Mouse (Mus musculus) heart, embryonic 16.5 days (tissue): Measurements from ENCODE around the gene Cep112. TPM values are rescaled to one million over a fixed set of nuclear protein-coding genes. Genes with fewer than 3 reads are reported as not detected.

Experiments
- ATAC-seq: fragments of 200-750 bp; cut with Nextera tagmentation; replicated peaks from 2 replicates; pipeline ENCODE4 v1.8.0; 2017; ENCODE audit warnings: moderate number of reproducible peaks; ENCODE audit not compliant: insufficient read depth, low FRiP score; ENCODE audit errors: extremely low read depth
- H3K27ac ChIP-seq: fragments of 300-500 bp; sonication (generic); 2 replicates; pipeline ENCODE4 v1.5.1; 2014; ENCODE audit warnings: mild to moderate bottlenecking, low read length, control low read depth, moderate library complexity
- H3K27me3 ChIP-seq: fragments of 300-500 bp; sonication (generic); 2 replicates; pipeline ENCODE4 v1.6.1; 2014; ENCODE audit warnings: low read length, mixed read lengths; ENCODE audit not compliant: control insufficient read depth, insufficient read depth
- H3K36me3 ChIP-seq: fragments of 300-500 bp; sonication (generic); 2 replicates; pipeline ENCODE4 v1.6.1; 2014; ENCODE audit not compliant: control insufficient read depth, insufficient read depth
- H3K4me1 ChIP-seq: fragments of 300-500 bp; sonication (generic); 2 replicates; pipeline ENCODE4 v1.6.1; 2014; ENCODE audit warnings: low read length, mixed read lengths; ENCODE audit not compliant: control insufficient read depth, insufficient read depth
- H3K4me2 ChIP-seq: fragments of 300-500 bp; sonication (generic); 2 replicates; pipeline ENCODE4 v1.6.1; 2014; ENCODE audit warnings: low read depth, mild to moderate bottlenecking, control low read depth, low read length
- H3K4me3 ChIP-seq: fragments of 300-500 bp; sonication (generic); 2 replicates; pipeline ENCODE4 v1.5.1; 2014; ENCODE audit warnings: mild to moderate bottlenecking, control low read depth, low read length
- H3K9ac ChIP-seq: fragments of 300-500 bp; sonication (generic); 2 replicates; pipeline ENCODE4 v1.6.1; 2014; ENCODE audit warnings: low read length, control low read depth
- H3K9me3 ChIP-seq: fragments of 300-500 bp; sonication (generic); replicated peaks from 2 replicates; pipeline ENCODE4 v1.6.1; 2016; ENCODE audit warnings: low read length; ENCODE audit not compliant: control insufficient read depth
- WGBS: fragments of 180-500 bp; shearing (Covaris S2); extraction: QIAGEN DNeasy Blood & Tissue Kit; methylation state at CpG from one replicate; pipeline ENCODE4 v1.1.7; 2014; 5-methylcytosine and 5-hydroxymethylcytosine counted together
- polyA plus RNA-seq: library from polyadenylated mRNA; unstranded; fragments of >200 nt; fragmentation: Nextera tagmentation; extraction: Ambion mirVana; gene quantifications from 2 replicates; pipeline ENCODE4 v1.2.1, GENCODE M21; 2015

The Cep112 gene
- polyA plus RNA-seq, 1 experiment from 2014 or later: 6.3 TPM

DNA sequence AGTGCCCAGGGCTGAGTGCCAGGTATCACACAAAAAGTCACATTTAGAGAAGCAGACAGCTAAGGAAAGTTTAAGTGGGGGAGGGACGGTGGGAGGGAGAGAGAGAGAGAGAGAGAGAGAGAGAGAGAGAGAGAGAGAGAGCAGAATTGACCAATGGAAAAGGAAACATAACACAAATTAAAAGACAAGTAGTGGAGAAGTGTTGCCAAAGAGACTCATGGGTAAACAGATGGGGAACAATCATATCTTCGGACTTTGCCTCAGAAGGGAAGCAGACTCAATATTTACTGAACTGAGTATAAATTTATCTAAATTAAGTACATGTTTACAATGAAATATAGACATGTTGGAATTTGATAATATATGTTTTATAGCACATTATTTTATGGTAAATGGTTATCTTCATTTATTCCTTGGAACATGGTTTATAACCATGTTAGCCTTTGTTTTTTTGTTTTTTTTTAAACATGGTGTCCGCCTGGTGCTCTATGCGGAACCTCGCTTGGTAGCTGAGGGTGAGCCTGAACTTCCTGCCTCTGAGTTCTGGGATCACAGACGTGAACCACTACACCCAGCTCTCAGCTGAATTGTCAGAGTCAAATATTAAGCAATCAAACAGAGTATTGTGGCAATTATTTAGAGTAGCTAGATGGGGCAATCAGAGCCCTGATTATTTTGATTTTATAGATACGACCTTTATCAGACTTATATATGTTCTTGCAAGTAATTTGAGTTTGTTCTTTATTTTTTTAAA, 28.7 kb upstream of the Cep112 start:
- no peaks in the 10 kb centered on the region for H3K9me3 ChIP-seq
- no peaks in the 10 kb centered on the region for H3K27me3 ChIP-seq
- ATAC-seq: no peak
- 76% methylated on average over 7 of the region's 7 CpGs for WGBS
- H3K9ac ChIP-seq: no peak overlapping the region
- no peaks in the 10 kb centered on the region for H3K36me3 ChIP-seq
- no peaks in the 10 kb centered on the region for H3K4me1 ChIP-seq
- H3K4me3 ChIP-seq: no peak overlapping the region
- H3K4me2 ChIP-seq: no peak overlapping the region
- no peak overlapping the region for H3K27ac ChIP-seq

DNA sequence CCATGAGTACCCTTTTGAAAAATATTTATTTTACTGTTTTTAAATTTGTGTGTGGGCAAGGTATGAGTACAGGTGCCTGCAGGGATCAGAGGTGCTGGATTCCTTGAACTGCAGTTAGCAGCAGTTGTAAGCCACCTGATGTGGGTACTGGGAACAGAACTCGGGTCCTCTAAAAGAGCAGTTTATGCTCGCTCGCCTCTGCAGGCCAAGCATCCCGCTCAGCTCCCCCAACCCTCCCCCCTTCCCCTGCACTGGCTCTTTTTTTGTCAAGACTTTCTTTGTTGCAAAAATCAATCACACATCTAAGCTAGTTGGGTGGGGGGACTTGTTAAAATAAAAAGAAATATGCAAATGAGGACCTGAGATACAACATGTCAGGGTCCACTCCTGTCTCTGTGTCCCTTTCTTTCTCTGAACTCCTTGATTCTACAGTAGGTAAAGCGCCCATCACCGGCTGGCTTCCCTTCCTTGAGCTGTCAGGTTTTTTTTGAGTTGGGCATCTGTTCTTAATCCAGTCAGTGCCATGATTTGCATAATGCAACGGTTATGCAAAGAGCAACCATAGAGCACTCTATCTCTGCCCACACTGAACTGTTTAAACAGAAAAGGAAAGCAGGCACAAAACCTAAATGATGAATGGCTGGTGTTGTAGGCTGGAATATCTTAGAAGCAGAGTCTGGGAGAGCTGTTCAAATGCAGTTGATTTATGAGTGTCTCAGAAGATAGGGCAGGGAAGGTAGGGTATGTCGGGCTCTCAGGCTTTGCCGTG, 14.9 kb upstream of the Cep112 start:
- Histone ChIP-seq H3K36me3 (no peaks in the 10 kb centered on the region), H3K4me3 (no peak overlapping the region), H3K4me1 (no peaks in the 10 kb centered on the region), H3K9me3 (no peaks in the 10 kb centered on the region), H3K4me2 (no peak overlapping the region), H3K27ac (no peak overlapping the region), H3K27me3 (no peaks in the 10 kb centered on the region; the same call in 1 of the 2 replicates), H3K9ac (no peak overlapping the region)
- 80% methylated on average over 7 of the region's 9 CpGs for WGBS
- no peak for ATAC-seq

DNA sequence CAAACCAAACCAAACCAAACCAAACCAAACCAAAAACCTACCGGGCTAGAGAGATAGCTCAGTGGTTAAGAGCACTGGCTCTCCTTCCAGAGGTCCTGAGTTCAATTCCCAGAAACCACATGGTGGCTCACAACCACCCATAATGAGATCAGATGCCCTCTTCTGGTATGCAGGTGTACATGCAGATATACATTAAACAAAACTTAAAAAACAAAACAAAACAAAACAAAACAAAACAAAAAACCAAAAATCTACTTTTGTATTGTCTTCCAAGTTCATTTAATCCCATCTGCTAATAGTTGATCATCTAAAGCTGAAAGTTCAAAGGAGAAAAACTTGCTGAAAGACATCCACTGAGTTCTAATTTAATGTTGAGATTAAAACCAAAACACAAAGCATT, 8.6 kb upstream of the Cep112 start:
- Histone ChIP-seq H3K4me1 (no peaks in the 10 kb centered on the region), H3K27me3 (no peaks in the 10 kb centered on the region; the same call in 1 of the 2 replicates), H3K4me2 (no peak overlapping the region), H3K9me3 (no peaks in the 10 kb centered on the region), H3K9ac (no peak overlapping the region), H3K27ac (no peak overlapping the region), H3K36me3 (no peaks in the 10 kb centered on the region), H3K4me3 (no peak overlapping the region)
- WGBS: 93% methylated on average over 1 of the region's 1 CpGs
- no peak for ATAC-seq

DNA sequence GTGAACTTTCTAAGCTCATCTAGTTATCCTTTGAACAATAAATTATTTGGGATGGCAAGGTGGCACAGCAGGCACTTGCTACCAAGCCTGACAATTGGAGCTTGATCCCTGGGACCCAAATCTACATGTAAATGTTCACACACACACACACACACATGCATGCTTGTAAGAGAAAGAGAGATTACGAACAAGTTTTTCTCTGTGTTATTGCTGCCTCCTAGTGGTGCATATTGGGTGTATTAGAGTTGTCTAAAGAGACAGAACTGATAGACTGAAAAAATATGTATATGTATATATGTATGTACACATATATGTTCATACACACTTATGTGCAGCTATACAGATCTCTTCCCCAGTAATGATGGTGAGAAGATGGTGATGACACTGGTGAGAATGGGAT, 6.5 kb upstream of the Cep112 start:
- 19% methylated on average over 1 of the region's 1 CpGs for WGBS
- H3K4me2 ChIP-seq: no peak overlapping the region
- no peak overlapping the region for H3K27ac ChIP-seq
- H3K27me3 ChIP-seq: no peaks in the 10 kb centered on the region; the same call in 1 of the 2 replicates
- no peaks in the 10 kb centered on the region for H3K4me1 ChIP-seq
- no peaks in the 10 kb centered on the region for H3K36me3 ChIP-seq
- no peak for ATAC-seq
- H3K9ac ChIP-seq: no peak overlapping the region
- H3K9me3 ChIP-seq: no peaks in the 10 kb centered on the region
- H3K4me3 ChIP-seq: no peak overlapping the region

DNA sequence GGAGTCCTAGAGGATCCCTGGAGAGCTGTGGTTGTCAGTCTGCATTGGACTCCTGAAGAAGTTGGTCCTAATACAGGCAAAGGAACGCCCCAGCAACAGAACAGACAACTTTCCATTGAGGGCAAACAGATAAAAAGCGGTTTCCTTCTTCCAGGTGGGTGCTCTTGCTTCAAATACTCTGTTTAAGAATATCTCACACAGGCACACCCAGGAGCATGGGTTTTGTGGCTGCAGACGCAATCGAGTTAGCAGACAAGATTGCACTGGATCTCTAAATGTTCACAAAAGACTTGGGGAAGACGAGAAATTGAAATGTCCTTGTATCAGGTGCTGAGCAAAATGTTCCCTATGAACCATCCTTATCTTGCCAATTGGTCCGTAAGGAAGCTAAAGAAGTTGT, 5.8 kb upstream of the Cep112 start:
- 77% methylated on average over 6 of the region's 6 CpGs for WGBS
- no peak overlapping the region for H3K4me3 ChIP-seq
- no peaks in the 10 kb centered on the region for H3K27me3 ChIP-seq
- H3K4me1 ChIP-seq: no peaks in the 10 kb centered on the region
- no peak overlapping the region for H3K9ac ChIP-seq
- no peak for ATAC-seq
- no peaks in the 10 kb centered on the region for H3K9me3 ChIP-seq
- no peak overlapping the region for H3K4me2 ChIP-seq
- H3K36me3 ChIP-seq: no peaks in the 10 kb centered on the region
- no peak overlapping the region for H3K27ac ChIP-seq

DNA sequence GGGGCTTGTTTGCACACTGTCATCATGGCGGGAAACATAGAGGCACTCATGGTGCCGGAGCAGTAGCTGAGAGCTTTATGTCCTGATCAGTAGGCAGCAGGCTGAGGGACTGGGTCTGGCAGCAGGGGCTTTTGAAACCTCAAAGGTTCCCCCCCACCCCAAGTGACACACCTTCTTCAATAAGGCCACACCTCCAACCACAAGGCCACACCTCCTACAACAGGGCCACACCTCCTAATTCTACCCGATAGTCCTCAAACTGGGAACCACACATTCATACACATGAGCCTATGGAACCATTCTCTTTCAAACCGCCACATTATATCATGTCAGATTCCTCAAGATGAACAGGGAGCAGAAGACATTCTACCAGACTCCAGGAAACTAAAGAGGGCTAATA, 4.2 kb upstream of the Cep112 start:
- H3K9me3 ChIP-seq: no peaks in the 10 kb centered on the region
- no peak overlapping the region for H3K4me3 ChIP-seq
- no peak overlapping the region for H3K4me2 ChIP-seq
- no peaks in the 10 kb centered on the region for H3K36me3 ChIP-seq
- H3K27ac ChIP-seq: no peak overlapping the region
- WGBS: 78% methylated on average over 4 of the region's 4 CpGs
- no peak for ATAC-seq
- H3K9ac ChIP-seq: no peak overlapping the region
- no peaks in the 10 kb centered on the region for H3K27me3 ChIP-seq
- H3K4me1 ChIP-seq: no peaks in the 10 kb centered on the region

DNA sequence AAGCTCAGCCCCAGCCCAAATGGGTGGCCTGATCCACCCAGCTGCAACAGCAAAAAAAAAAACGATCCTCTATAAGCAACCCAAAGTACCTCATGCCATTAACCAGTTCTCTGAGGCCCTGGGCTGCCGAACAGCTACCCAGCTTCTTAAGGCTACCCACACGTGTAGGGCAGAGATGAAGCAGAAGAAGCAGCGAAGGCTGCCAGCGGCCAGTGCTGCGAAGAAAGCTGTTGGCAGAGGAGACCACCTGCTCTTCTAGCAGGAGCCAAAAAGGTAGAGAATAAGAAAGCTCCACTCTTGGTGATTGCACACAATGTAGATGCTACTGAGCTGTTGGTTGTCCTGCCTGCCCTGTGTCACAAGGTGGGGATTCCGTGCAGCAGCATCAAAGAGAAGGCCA, 1.8 kb upstream of the Cep112 start:
- Histone ChIP-seq H3K27ac (no peak overlapping the region), H3K4me2 (no peak overlapping the region), H3K9me3 (no peaks in the 10 kb centered on the region), H3K4me1 (peaks cover 3% of the 10 kb centered on the region; the same call in 1 of the 2 replicates), H3K27me3 (no peaks in the 10 kb centered on the region), H3K9ac (no peak overlapping the region), H3K36me3 (no peaks in the 10 kb centered on the region), H3K4me3 (no peak overlapping the region)
- ATAC-seq: no peak
- 76% methylated on average over 7 of the region's 7 CpGs for WGBS

DNA sequence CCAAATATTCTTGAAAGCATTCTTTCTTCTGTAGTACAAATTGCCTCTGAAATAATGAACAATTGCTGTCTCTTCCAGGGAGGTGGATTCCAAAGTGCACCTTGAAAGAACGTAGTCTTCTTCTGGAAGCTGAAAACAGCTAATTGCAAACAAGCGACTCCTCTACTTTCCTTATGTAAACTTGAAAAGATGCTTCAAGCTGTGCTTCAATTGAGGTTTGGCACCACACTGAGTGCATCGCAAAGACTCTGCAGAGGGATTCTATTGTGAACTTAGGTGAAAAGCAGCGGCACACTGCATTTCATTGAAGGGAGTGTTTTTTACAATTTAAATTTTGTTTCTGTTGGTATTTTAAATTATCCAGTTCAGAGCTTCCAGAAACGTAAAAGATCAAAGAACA, 881 bp upstream of the Cep112 start:
- H3K4me3 ChIP-seq: peak overlapping the region; percentile 76
- H3K9ac ChIP-seq: peak overlapping the region; percentile 42; the same call in 1 of the 2 replicates

DNA sequence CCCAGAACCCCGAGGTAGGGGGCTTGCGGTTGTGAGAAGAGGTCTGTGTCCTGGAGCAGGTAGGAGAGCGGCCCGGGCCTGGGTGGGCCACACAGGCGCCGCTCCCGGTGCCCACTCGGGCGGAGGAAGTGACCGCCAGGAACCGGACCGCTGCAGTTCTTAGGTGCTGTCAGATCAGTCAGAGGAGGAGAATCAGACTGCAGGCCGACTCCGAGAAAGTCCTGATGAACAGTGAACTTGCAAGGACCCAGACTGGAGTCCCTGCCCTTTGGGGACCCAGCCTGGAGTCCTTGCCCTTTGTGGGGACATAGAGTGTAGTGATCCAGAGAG, 565 bp downstream of the Cep112 start:
- peaks cover 3% of the 10 kb centered on the region; the same call in 1 of the 2 replicates for H3K4me1 ChIP-seq
- peak overlapping the region; percentile 87 for H3K4me2 ChIP-seq
- no peaks in the 10 kb centered on the region for H3K36me3 ChIP-seq
- peak overlapping the region; percentile 86 for H3K9ac ChIP-seq
- WGBS: 6% methylated on average over 14 of the region's 14 CpGs
- peak; percentile 42 for ATAC-seq
- no peaks in the 10 kb centered on the region for H3K9me3 ChIP-seq
- H3K4me3 ChIP-seq: peak overlapping the region; percentile 76
- H3K27ac ChIP-seq: peak overlapping the region; percentile 37; the same call in 1 of the 2 replicates
- H3K27me3 ChIP-seq: no peaks in the 10 kb centered on the region

More for the DNA sequence above, 881 bp upstream of the Cep112 start:
- Histone ChIP-seq H3K4me2 (peak overlapping the region; percentile 87), H3K4me1 (peaks cover 3% of the 10 kb centered on the region; the same call in 1 of the 2 replicates), H3K27me3 (no peaks in the 10 kb centered on the region), H3K36me3 (no peaks in the 10 kb centered on the region), H3K9me3 (no peaks in the 10 kb centered on the region), H3K27ac (no peak overlapping the region)
- ATAC-seq: no peak
- WGBS: 15% methylated on average over 5 of the region's 5 CpGs
